Mouse (Mus musculus): ENCODE results near the gene Chodl. TPM values are rescaled to one million over a fixed set of nuclear protein-coding genes. Genes with fewer than 3 reads are reported as not detected.

Gene Chodl
- total and polyA plus RNA-seq, 3 experiments: not detected

DNA sequence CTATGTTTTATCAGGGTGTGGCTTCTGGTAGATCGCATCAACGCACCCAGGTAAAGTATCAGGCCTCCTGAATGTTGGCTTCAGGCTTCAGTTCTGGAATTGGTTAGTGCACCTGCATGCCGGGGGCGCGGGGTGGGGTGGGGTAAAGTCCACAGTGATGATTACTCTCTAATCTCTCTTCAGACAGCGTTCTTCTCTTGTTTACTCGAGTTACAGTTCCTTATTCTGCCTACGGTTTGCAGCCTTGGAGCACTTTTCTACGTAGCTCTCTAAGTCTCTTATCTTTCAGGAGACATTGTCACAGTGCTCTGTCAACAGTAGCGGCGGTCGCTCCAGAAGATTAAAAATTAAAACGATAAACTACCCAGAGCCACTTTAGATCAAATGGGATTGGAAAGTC lies 43.4 kb downstream of the Chodl start:
- no peak overlapping the region for H3K9ac ChIP-seq (ENCODE audit: control insufficient read depth, low read depth, low read length, poor library complexity, severe bottlenecking)
- H3K36me3 ChIP-seq (ENCODE audit: control insufficient read depth in 1 of 2, insufficient read depth in 2 of 2, low read length in 2 of 2): no peaks in the 10 kb centered on the region
- H3K4me3 ChIP-seq (ENCODE audit: control insufficient read depth in 1 of 2, insufficient read depth in 1 of 2, low read depth in 2 of 2, low read length in 2 of 2): peak overlapping the region in 1 of 2 experiments; percentile 26; a peak in 2 of 4 replicates
- H3K27me3 ChIP-seq (ENCODE audit: control insufficient read depth in 1 of 2, insufficient read depth in 2 of 2, low read length in 2 of 2): no peaks in the 10 kb centered on the region
- H3K79me2 ChIP-seq (ENCODE audit: control insufficient read depth, insufficient read depth, low read length, poor library complexity): no peaks in the 10 kb centered on the region
- no peaks in the 10 kb centered on the region for H3K4me1 ChIP-seq (ENCODE audit: control insufficient read depth in 1 of 2, insufficient read depth in 2 of 2, low read length in 2 of 2)
- DNase-seq (ENCODE audit: low read depth, low spot score): peak; percentile 20
- H3K9me3 ChIP-seq (replicated peaks; ENCODE audit: insufficient read depth, low read length): no peaks in the 10 kb centered on the region
- no peak overlapping the region for H3K27ac ChIP-seq (ENCODE audit: control insufficient read depth, low read depth, low read length)
- no peak for TF ChIP-seq ETS1 (IDR thresholded peaks at IDR 0.05; ENCODE audit: low read depth, low read length)
- TF ChIP-seq USF2 (IDR thresholded peaks at IDR 0.05; ENCODE audit: borderline replicate concordance in 1 of 2, insufficient read depth in 1 of 2, low read depth in 1 of 2, low read length in 2 of 2): no peak
- no peak for TF ChIP-seq HCFC1 (IDR thresholded peaks at IDR 0.05; ENCODE audit: low read depth, low read length)
- peak; percentile 31 to 43; a peak in 1 of 4 replicates for TF ChIP-seq EP300 (IDR thresholded peaks at IDR 0.05; ENCODE audit: low read depth in 1 of 2, low read length in 2 of 2)
- TF ChIP-seq ZMIZ1 (IDR thresholded peaks at IDR 0.05; ENCODE audit: low read depth, low read length): no peak
- peak; percentile 51 for TF ChIP-seq TCF12 (IDR thresholded peaks at IDR 0.05; ENCODE audit: low read depth, low read length)
- no peak for TF ChIP-seq SMC3 (IDR thresholded peaks at IDR 0.05; ENCODE audit: low read depth, low read length)
- no peak for TF ChIP-seq GABPA (IDR thresholded peaks at IDR 0.05; ENCODE audit: low read depth, low read length)
- no peak for TF ChIP-seq CTCF (IDR thresholded peaks at IDR 0.05 in 2 of 3, conservative IDR thresholded peaks at IDR 0.05 in 1 of 3; ENCODE audit: control insufficient read depth in 1 of 3, insufficient read depth in 1 of 3, low read depth in 2 of 3, low read length in 3 of 3, poor library complexity in 1 of 3, severe bottlenecking in 1 of 3)
- TF ChIP-seq ELF1 (IDR thresholded peaks at IDR 0.05; ENCODE audit: low read depth, low read length): no peak
- TF ChIP-seq SIN3A (IDR thresholded peaks at IDR 0.05; ENCODE audit: low read length): no peak
- TF ChIP-seq TAL1 (IDR thresholded peaks at IDR 0.05; ENCODE audit: low read length): no peak
- TF ChIP-seq CHD2 (IDR thresholded peaks at IDR 0.05; ENCODE audit: low read length): no peak
- peak; percentile 23; the same call in 1 of the 2 replicates for TF ChIP-seq GATA1 (IDR thresholded peaks at IDR 0.05; ENCODE audit: low read depth, low read length)
- TF ChIP-seq USF1 (IDR thresholded peaks at IDR 0.05; ENCODE audit: low read depth, low read length): no peak

DNA sequence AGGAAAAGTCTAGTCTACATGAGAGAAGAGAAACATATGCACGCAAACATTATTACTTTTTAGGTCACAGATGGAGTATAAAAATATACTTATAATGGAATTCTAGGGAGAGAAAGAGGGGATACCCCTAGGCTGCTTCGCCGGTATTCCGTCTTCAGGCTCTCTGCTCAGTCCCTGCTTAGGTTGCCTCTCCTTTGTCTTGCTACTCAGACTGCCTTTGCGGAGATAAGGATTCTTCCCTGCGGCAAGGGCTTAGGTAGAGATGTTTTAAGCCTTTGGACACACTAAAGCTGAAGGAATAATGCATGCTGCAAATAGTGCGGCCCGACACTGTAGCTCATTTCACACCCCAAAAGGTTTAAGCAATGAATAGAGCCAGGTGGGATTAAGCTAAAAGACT lies 45.6 kb downstream of the Chodl start:
- Histone ChIP-seq H3K27me3 (ENCODE audit: control insufficient read depth in 1 of 2, insufficient read depth in 2 of 2, low read length in 2 of 2) (no peaks in the 10 kb centered on the region), H3K9me3 (replicated peaks; ENCODE audit: insufficient read depth, low read length) (no peaks in the 10 kb centered on the region), H3K27ac (ENCODE audit: control insufficient read depth, low read depth, low read length) (no peak overlapping the region), H3K79me2 (ENCODE audit: control insufficient read depth, insufficient read depth, low read length, poor library complexity) (no peaks in the 10 kb centered on the region), H3K36me3 (ENCODE audit: control insufficient read depth in 1 of 2, insufficient read depth in 2 of 2, low read length in 2 of 2) (no peaks in the 10 kb centered on the region), H3K4me3 (ENCODE audit: control insufficient read depth in 1 of 2, insufficient read depth in 1 of 2, low read depth in 2 of 2, low read length in 2 of 2) (no peak overlapping the region), H3K4me1 (ENCODE audit: control insufficient read depth in 1 of 2, insufficient read depth in 2 of 2, low read length in 2 of 2) (no peaks in the 10 kb centered on the region), H3K9ac (ENCODE audit: control insufficient read depth, low read depth, low read length, poor library complexity, severe bottlenecking) (no peak overlapping the region)
- no peak for DNase-seq (ENCODE audit: low read depth, low spot score)
- TF ChIP-seq ZKSCAN1 (IDR thresholded peaks at IDR 0.05; ENCODE audit: low read depth, low read length): no peak
- TF ChIP-seq GATA1 (IDR thresholded peaks at IDR 0.05; ENCODE audit: low read depth, low read length): no peak
- no peak for TF ChIP-seq E2F4 (IDR thresholded peaks at IDR 0.05; ENCODE audit: borderline replicate concordance, low read depth, low read length)
- no peak for TF ChIP-seq ELF1 (IDR thresholded peaks at IDR 0.05; ENCODE audit: low read depth, low read length)
- TF ChIP-seq EP300 (IDR thresholded peaks at IDR 0.05; ENCODE audit: low read depth in 1 of 2, low read length in 2 of 2): no peak
- TF ChIP-seq JUND (IDR thresholded peaks at IDR 0.05; ENCODE audit: low read depth, low read length): no peak
- no peak for TF ChIP-seq HCFC1 (IDR thresholded peaks at IDR 0.05; ENCODE audit: low read depth, low read length)
- no peak for TF ChIP-seq MXI1 (IDR thresholded peaks at IDR 0.05; ENCODE audit: low read depth, low read length)
- TF ChIP-seq ETS1 (IDR thresholded peaks at IDR 0.05; ENCODE audit: low read depth, low read length): no peak
- TF ChIP-seq UBTF (IDR thresholded peaks at IDR 0.05; ENCODE audit: borderline replicate concordance, insufficient read depth, low read depth, low read length): no peak
- TF ChIP-seq POLR2AphosphoS2 (IDR thresholded peaks at IDR 0.05; ENCODE audit: low read length): no peak
- TF ChIP-seq BHLHE40 (IDR thresholded peaks at IDR 0.05; ENCODE audit: borderline replicate concordance, low read depth, low read length): no peak
- TF ChIP-seq SIN3A (IDR thresholded peaks at IDR 0.05; ENCODE audit: low read length): no peak
- no peak for TF ChIP-seq TAL1 (IDR thresholded peaks at IDR 0.05; ENCODE audit: low read length)
